Mouse (Mus musculus): ENCODE results near the gene Tacc3.

DNA sequence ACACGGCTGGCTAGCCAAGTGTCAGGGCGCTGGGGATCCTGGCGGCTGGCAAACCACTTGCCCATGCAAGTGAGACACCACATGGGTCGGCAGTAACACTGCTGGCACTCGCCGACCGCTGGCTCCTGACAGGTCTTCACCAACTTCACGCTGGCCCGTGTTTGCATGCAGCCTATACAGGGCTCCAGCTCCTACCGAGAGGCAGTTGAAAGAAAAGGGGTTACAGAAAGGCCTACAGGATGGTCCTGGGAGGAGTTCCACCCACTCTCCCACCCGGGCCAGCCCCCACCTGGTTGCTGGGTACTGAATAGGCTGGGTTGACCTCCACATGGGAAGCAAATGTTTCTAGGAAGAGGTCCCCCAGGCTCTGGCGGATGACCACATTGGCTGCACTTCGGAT is 3.5 kb upstream of the Tacc3 start:
- no peak for TF ChIP-seq CTCF (IDR thresholded peaks at IDR 0.05; ENCODE audit: low read depth, low read length)
- no peak for TF ChIP-seq POLR2A (IDR thresholded peaks at IDR 0.05; ENCODE audit: borderline replicate concordance, low read depth, low read length)

All from bone marrow macrophage, adult 2 months (primary cell).